Mouse (Mus musculus) neural tube, embryonic 12.5 days (tissue): ENCODE data around the gene Srgap3. TPM values are rescaled to one million over a fixed set of nuclear protein-coding genes. Genes with fewer than 3 reads are reported as not detected.

Experiments
- ATAC-seq: fragments of 200-750 bp; cut with Nextera tagmentation; 2 replicates; pipeline ENCODE4 v1.8.0; 2017; ENCODE audit warnings: low read depth, mild to moderate bottlenecking, moderate TSS enrichment, moderate library complexity; ENCODE audit not compliant: low FRiP score
- H3K27ac ChIP-seq: fragments of 300-500 bp; sonication (generic); 2 replicates; pipeline ENCODE4 v1.5.1; 2016
- H3K27me3 ChIP-seq: fragments of 300-500 bp; sonication (generic); replicated peaks from 2 replicates; pipeline ENCODE4 v1.6.1; 2016; ENCODE audit warnings: mild to moderate bottlenecking
- H3K36me3 ChIP-seq: fragments of 300-500 bp; sonication (generic); 2 replicates; pipeline ENCODE4 v1.6.1; 2016; ENCODE audit warnings: mild to moderate bottlenecking
- H3K4me1 ChIP-seq: fragments of 300-500 bp; sonication (generic); 2 replicates; pipeline ENCODE4 v1.6.1; 2016
- H3K4me2 ChIP-seq: fragments of 300-500 bp; sonication (generic); replicated peaks from 2 replicates; pipeline ENCODE4 v1.6.1; 2016; ENCODE audit warnings: mild to moderate bottlenecking
- H3K4me3 ChIP-seq: fragments of 300-500 bp; sonication (generic); 2 replicates; pipeline ENCODE4 v1.5.1; 2016
- H3K9ac ChIP-seq: fragments of 300-500 bp; sonication (generic); 2 replicates; pipeline ENCODE4 v1.6.1; 2016; ENCODE audit warnings: mild to moderate bottlenecking
- H3K9me3 ChIP-seq: fragments of 300-500 bp; sonication (generic); 2 replicates; pipeline ENCODE4 v1.6.1; 2016; ENCODE audit warnings: mild to moderate bottlenecking
- WGBS: fragments of 180-500 bp; shearing (Covaris S2); methylation state at CpG from one replicate; pipeline ENCODE4 v1.1.7; 2016; 5-methylcytosine and 5-hydroxymethylcytosine counted together
- polyA plus RNA-seq: library from polyadenylated mRNA; unstranded; fragments of >200 nt; fragmentation: Nextera tagmentation; extraction: Ambion mirVana; gene quantifications from 2 replicates; pipeline ENCODE4 v1.2.1, GENCODE M21; 2016

Srgap3 gene
- 37.0 and 39.3 TPM in 2 replicates for polyA plus RNA-seq

DNA sequence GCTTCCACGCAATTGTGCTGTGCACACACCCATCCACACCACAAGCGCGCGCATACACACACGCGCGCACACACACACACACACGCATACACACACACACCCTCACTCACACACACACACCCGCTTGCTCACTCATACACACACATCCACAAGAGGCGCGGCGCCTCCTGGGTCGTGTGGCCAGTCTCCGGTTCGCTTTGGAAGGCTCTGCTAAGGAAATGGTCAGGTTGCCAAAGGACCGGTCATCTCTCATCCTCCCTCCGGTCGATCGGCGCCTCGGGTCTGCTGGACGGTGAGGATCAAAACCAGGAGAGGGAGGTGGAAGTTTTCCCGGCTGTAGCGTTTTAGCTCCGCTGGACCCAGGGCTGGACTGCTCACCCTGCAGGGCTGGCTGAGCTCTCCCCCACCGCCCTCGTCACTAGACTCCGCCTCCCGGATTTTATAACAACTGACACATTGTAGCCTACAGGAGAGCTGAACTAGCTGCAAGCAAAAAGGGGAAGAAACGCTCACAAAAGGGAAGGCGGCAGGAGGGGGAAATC, at the start of gene Srgap3:
Gene Srgap3 (minus strand): TSS at position 372 of the 542 bp plus-strand sequence.
- H3K4me1 ChIP-seq = peaks cover 38% of the 10 kb centered on the region
- H3K9ac ChIP-seq = peak within 1 kb of the TSS; percentile 83
- peak within 1 kb of the TSS; percentile 65 for H3K27ac ChIP-seq
- no peaks in the 10 kb centered on the region for H3K27me3 ChIP-seq
- ATAC-seq = peak; percentile 90
- H3K4me2 ChIP-seq = peak within 1 kb of the TSS; percentile 72
- WGBS = under 1% methylated on average over 31 of the region's 31 CpGs
- H3K4me3 ChIP-seq = peak within 1 kb of the TSS; percentile 59
- peaks cover 12% of the 10 kb centered on the region for H3K36me3 ChIP-seq
- H3K9me3 ChIP-seq = no peaks in the 10 kb centered on the region

DNA sequence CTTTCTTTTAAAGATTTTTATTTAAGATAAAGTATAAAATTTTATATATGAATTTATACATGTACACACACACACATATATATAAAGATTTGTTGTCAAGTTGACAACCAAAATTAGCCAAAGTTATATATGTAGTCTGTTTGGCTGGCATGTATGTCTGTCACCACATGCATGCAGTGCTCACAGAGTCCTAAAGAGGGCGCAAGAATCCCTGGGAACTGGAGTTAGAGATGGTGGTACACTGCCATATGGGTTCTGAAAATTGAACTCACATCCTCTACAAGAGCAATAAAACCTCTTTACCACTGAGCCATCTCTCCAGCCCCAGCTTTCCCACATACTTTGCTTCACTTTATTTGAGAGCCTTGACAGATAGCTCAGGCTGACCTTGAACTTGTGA, 48.6 kb upstream of the Srgap3 start:
- Histone ChIP-seq H3K36me3 (no peaks in the 10 kb centered on the region), H3K9me3 (no peaks in the 10 kb centered on the region), H3K27me3 (no peaks in the 10 kb centered on the region), H3K4me1 (peaks cover 3% of the 10 kb centered on the region; the same call in 1 of the 2 replicates), H3K27ac (no peak overlapping the region), H3K9ac (no peak overlapping the region), H3K4me2 (no peak overlapping the region), H3K4me3 (no peak overlapping the region)
- WGBS = 61% methylated on average over 1 of the region's 1 CpGs
- no peak for ATAC-seq

DNA sequence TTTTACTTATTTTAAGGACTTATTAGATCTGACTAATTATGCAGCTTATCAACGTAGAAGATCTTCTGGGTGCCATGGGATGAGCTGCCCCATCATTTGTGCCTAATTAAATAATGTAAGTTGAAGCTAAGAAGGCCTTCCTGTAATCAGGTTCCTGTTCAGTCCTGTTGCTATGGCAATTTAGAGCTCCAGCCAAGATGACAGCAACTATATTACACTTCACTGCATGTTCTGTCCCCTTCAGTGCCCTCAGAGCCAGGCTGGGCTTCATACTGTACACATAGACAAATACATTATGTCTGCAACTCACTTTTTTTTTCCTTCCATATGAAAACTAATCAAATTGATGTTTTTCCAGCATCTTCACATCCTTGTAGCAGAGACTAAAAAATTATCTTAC, 43.1 kb upstream of the Srgap3 start:
- no peaks in the 10 kb centered on the region for H3K9me3 ChIP-seq
- no peaks in the 10 kb centered on the region for H3K27me3 ChIP-seq
- no peak overlapping the region for H3K4me3 ChIP-seq
- 83% methylated on average over 1 of the region's 1 CpGs for WGBS
- H3K4me2 ChIP-seq = no peak overlapping the region
- no peak overlapping the region for H3K27ac ChIP-seq
- H3K36me3 ChIP-seq = no peaks in the 10 kb centered on the region
- no peak for ATAC-seq
- H3K4me1 ChIP-seq = no peaks in the 10 kb centered on the region
- H3K9ac ChIP-seq = no peak overlapping the region

DNA sequence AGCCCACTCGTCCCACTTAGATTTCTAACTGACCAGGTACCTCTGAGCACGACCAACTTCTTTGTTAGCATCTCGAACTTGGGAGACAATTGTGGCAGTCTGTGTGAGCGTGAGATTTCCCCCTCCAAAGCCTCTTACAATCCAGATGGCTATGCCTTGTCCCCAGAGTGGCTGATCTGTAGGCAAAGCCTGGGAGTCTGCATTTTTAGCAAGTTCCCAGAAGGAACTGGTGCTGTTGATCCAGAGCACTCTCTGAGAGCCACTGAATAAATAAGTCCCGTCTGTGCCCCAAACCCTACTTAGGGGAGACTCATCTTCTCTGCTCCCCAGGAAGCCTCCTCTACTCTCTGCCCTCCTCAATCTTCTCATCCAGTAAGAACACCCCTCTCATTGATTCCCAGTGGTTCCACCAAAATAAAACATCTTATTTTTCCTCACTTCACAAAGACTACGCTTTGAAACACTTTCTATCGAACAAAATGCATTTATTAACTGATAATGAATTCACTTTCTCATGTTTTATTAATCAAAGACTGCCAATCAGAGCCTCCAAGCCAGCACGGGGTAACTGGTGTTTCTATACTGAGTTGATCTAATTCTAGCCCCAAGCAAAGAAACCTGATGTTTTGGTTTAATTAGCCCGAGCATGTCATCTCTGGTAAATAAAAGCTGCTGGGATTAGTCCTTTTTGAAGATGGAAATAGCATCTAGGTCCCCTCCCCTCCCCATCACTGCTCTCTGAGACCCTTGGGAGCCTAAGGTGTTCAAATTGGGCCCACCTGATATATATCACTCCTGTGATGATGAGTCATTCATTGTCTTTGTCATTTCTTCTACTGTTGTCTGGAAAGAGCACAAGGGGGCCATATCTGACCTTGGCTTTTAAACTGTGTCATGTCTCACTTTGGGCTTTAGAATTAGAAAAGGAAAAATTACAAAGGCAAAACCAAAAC, 38.6 kb upstream of the Srgap3 start:
- Histone ChIP-seq H3K9ac (no peak overlapping the region), H3K27me3 (no peaks in the 10 kb centered on the region), H3K4me2 (no peak overlapping the region), H3K36me3 (no peaks in the 10 kb centered on the region), H3K4me1 (peaks cover 5% of the 10 kb centered on the region; the same call in 1 of the 2 replicates), H3K27ac (no peak overlapping the region), H3K4me3 (no peak overlapping the region), H3K9me3 (no peaks in the 10 kb centered on the region)
- 59% methylated on average over 9 of the region's 9 CpGs for WGBS
- ATAC-seq = no peak

DNA sequence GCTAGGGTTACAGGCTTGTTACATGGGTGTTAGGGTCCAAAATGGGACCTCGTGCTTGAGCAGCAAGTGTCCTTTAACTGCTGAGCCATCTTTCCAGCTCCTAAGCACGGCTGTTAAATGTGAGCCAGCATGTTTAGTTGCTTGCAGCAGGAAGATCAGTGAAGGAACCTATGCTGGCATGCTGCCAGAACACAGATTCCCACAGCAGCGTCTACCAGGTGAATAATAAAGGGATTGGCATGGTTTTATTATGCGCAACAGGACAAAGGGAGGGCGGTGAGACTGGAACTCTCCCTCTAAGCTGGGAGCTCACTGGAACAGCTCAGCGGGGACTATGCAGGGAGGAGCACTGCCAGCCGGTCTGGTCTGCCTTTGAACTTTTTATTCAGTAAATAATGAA, 35.2 kb upstream of the Srgap3 start:
- 18% methylated on average over 7 of the region's 7 CpGs for WGBS

DNA sequence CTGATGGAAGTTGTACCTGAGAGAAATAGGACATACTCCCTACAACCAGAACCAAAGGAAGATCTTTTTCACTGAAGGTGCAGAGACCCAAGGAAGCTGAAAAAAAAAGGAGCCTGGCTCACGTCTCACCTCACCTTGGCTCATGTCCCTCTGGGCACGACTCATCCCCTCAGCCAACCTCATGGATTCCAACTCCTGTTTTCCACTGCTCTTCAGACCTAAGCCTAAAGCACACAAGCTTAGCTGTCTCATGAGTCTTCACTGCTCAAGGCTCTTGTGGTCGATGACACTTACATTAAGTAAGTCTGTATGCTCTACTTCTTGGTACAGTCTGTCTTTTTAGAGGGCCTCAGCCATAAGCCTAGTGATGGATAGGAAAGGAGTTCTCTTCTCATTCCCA, 31.9 kb upstream of the Srgap3 start:
- 89% methylated on average over 3 of the region's 3 CpGs for WGBS
- H3K4me3 ChIP-seq = no peak overlapping the region
- H3K4me2 ChIP-seq = no peak overlapping the region
- H3K27me3 ChIP-seq = no peaks in the 10 kb centered on the region
- no peak overlapping the region for H3K27ac ChIP-seq
- ATAC-seq = no peak
- H3K36me3 ChIP-seq = no peaks in the 10 kb centered on the region
- peaks cover 18% of the 10 kb centered on the region for H3K4me1 ChIP-seq
- no peaks in the 10 kb centered on the region for H3K9me3 ChIP-seq
- no peak overlapping the region for H3K9ac ChIP-seq

More for the DNA sequence above, 35.2 kb upstream of the Srgap3 start:
- Histone ChIP-seq H3K4me3 (no peak overlapping the region), H3K4me1 (peaks cover 5% of the 10 kb centered on the region; the same call in 1 of the 2 replicates), H3K9me3 (no peaks in the 10 kb centered on the region), H3K27me3 (no peaks in the 10 kb centered on the region), H3K36me3 (no peaks in the 10 kb centered on the region), H3K4me2 (no peak overlapping the region), H3K9ac (no peak overlapping the region), H3K27ac (no peak overlapping the region)
- 0 out of 2 replicates have a peak, but pooled peaks have one; percentile 50 for ATAC-seq

DNA sequence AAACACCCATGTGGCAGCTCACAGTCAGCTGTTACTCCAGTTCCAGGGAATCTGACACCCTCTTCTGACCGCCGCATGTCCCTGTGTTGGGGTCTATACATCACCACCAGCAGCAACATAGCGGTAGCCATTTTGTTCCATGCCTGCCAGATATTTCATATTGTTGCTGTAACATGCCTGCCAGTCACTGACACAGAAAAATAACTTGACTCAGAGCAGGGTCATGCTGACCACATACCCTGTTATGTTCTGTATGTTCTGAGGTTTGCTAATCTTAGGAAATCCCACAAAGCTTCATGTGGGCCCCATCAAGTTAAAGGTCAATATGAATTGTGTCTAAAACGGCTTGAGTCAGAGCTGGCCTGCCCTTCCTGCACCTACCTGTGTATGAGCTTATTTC, 30.2 kb upstream of the Srgap3 start:
- no peak overlapping the region for H3K4me3 ChIP-seq
- peaks cover 34% of the 10 kb centered on the region for H3K4me1 ChIP-seq
- no peaks in the 10 kb centered on the region for H3K27me3 ChIP-seq
- H3K4me2 ChIP-seq = no peak overlapping the region
- 86% methylated on average over 4 of the region's 4 CpGs for WGBS
- no peak for ATAC-seq
- no peak overlapping the region for H3K9ac ChIP-seq
- no peak overlapping the region for H3K27ac ChIP-seq
- H3K36me3 ChIP-seq = no peaks in the 10 kb centered on the region
- no peaks in the 10 kb centered on the region for H3K9me3 ChIP-seq

DNA sequence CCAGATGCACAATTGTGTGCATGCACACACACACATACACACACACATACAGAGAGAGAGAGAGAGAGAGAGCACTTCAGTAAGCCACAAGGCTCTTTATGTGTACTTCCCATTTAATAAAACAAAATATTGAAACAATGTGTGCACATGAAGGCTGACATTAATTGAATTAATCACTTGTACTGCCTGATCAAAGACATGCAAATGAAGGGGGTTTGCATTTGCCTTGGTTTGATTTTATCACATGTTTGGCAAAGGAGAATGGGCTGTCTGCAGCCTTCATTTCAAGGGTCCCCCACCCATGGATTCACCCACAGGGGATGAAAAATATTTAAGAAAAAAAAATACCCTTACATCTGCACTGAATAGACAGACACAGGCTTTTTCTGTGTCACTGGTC, 29.5 kb upstream of the Srgap3 start:
- H3K36me3 ChIP-seq = no peaks in the 10 kb centered on the region
- H3K4me1 ChIP-seq = peaks cover 37% of the 10 kb centered on the region
- no peak overlapping the region for H3K27ac ChIP-seq

DNA sequence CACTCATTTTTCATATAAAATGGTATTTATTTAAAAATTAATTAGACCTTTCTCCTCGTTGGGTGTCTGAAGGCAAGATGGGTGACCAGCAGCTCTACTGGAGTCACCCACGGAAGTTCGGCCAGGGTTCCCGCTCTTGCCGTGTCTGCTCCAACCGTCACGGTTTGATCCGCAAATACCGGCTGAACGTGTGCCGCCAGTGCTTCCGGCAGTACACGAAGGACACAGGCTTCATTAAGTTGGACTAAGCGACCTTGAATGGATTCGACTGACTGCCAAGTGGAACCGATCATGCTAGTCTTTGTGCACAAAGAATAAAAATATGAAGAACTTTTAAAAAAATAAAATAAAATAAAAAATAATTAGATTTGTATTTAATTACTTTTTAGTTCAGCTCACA, 29.1 kb upstream of the Srgap3 start:
- H3K4me2 ChIP-seq = no peak overlapping the region
- ATAC-seq = no peak
- H3K27ac ChIP-seq = no peak overlapping the region
- H3K9ac ChIP-seq = no peak overlapping the region
- no peaks in the 10 kb centered on the region for H3K9me3 ChIP-seq
- 89% methylated on average over 16 of the region's 16 CpGs for WGBS
- H3K4me3 ChIP-seq = no peak overlapping the region
- no peaks in the 10 kb centered on the region for H3K27me3 ChIP-seq
- H3K36me3 ChIP-seq = no peaks in the 10 kb centered on the region
- H3K4me1 ChIP-seq = peaks cover 41% of the 10 kb centered on the region

More for the DNA sequence above, 29.5 kb upstream of the Srgap3 start:
- no peak overlapping the region for H3K4me3 ChIP-seq
- H3K9me3 ChIP-seq = no peaks in the 10 kb centered on the region
- H3K27me3 ChIP-seq = no peaks in the 10 kb centered on the region
- no peak overlapping the region for H3K4me2 ChIP-seq
- ATAC-seq = no peak
- no peak overlapping the region for H3K9ac ChIP-seq

DNA sequence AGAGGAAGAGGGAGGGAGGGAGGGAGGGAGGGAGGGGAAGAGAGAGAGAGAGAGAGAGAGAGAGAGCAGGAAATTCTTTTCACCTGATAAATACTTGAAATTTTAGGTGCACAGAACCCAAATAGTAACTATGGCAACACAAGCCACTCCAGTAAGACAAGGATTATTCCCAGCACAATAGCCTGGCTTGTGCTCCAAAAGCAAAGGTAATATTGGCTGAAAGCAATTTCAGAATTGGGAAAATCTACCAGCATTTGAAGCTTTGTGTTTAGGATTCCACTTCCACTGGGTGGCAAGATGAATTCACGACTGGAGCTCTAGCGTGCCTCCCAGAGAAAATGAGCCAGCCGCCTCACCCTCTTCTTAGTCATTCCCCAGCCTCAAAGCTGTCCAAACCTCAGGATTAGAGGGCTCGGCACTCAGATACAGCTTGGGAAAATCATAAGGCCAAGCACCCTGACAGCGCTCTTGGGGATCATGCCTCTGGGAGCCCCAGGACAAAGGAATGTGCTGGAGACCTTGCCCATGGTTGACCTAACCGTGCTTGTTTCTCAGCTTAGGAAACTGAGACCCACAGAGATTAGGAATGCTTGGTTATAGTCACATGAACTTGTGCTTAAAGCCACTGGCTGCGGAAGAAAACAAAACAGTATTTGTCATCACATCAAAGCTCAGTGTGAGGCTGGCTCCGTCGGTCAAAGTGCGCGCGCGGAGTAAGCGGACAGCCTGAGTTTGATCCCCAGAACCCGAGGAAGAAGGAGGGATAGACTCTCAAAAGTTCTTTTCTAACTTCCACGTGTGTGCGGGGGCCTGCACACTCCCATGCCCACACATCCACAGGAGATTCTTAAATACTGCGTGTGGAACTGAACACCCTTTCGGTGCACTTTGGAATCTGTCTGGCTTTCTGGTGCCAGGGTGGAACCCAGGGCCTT, 27.0 kb upstream of the Srgap3 start:
- ATAC-seq = no peak
- Histone ChIP-seq H3K27me3 (no peaks in the 10 kb centered on the region), H3K4me2 (peak overlapping the region; percentile 51), H3K9ac (no peak overlapping the region), H3K4me3 (no peak overlapping the region), H3K4me1 (peaks cover 45% of the 10 kb centered on the region), H3K27ac (0 out of 2 replicates have a peak overlapping the region, but pooled peaks have one; percentile 50), H3K36me3 (no peaks in the 10 kb centered on the region), H3K9me3 (no peaks in the 10 kb centered on the region)
- 49% methylated on average over 19 of the region's 19 CpGs for WGBS

DNA sequence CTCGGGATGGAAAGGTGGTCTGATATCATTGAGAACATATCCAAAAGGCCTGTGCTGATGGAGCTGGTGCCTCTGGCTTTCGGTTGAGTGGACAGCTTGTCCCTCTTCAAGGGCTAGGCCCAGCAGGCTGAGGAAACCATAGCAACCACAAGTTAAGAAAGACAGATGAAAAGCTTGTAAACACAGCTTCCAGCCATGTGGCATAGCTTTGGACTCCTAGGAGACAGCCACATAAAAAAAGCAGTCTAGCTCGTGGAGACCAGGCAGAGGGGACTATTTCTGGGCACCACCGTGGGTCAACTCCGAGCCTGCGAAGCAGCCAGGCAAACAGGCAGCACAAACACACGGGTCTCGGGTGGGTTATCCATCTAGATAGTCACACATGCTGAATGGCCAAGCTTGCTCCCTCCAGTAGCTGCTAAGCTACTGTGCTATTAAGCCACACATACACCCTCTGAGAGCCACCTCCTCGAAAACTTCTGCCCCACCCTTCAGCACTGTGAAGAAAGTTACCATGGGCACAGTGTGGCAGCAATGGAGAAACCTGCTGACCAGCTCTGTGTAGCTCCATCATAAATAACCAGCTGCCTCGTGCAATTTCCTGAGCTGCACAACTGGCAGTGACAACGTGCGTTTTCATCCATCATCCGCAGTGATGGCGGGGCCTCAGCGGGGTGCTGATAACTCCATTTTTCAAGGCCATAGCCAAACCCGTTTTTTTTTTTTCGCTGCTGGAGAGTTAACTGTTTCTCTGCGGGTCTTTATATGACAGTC, 26.0 kb upstream of the Srgap3 start:
- Histone ChIP-seq H3K27me3 (no peaks in the 10 kb centered on the region), H3K27ac (peak overlapping the region; percentile 64), H3K4me2 (peak overlapping the region; percentile 51), H3K9ac (no peak overlapping the region), H3K4me1 (peaks cover 45% of the 10 kb centered on the region), H3K4me3 (no peak overlapping the region), H3K9me3 (no peaks in the 10 kb centered on the region), H3K36me3 (no peaks in the 10 kb centered on the region)
- 7% methylated on average over 18 of the region's 18 CpGs for WGBS
- ATAC-seq = peak; percentile 90
